Mouse (Mus musculus): ENCODE measurements at regions not wholly inside any gene's neighbourhood (a gene's known extent, or its start where the extent isn't known, plus 50 kb on each side); places are given as distances from the start of the nearest gene placed in this dataset.
"Not testable (repeated sequence)": the region's sequence is repeated elsewhere in the genome, so short reads cannot be mapped to it uniquely, and the experiment has no call there.

DNA sequence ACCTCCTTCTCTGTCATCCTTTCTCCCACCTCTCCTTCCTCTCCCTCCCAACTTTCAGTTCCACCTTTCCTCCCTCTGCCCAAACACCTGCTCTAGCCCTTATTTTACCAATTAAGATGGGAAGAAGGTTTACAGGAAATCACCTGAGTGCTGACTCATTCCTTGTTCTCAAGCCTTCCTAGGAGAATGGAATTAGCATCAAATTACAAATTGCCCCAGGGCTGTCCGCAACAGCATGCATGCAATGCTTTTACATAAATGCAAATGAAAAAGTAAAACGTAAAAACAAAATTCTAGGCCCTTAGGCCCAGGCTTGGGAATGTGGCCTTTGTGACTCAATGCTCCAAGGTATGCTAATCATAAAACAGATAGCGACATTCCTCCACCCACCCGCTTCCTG is 175.2 kb downstream of the Diras2 start:
- in situ Hi-C loops (cut with MboI, MseI) = not testable (repeated sequence)

DNA sequence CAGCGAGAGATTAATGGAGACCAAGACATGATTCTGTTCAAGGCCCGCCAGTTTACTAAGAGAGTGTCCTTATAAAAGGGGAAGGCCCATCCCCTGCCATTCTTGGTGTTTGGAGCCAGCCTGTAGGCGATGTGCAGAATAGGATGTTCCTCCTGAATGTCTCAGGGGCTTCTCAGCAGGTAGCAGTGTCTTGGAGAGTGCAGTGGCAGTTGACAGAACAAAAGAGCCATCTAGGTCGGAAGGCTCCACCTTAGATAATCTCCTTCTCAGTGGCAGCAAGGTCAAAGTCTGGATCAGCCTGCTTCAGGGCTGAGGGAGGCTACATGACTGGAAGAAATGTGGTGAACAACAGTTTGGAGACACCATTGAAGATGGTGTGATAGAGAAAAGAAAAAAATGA is 171.7 kb downstream of the Diras2 start:
- in situ Hi-C loops (cut with MboI, MseI) = not testable (repeated sequence)

DNA sequence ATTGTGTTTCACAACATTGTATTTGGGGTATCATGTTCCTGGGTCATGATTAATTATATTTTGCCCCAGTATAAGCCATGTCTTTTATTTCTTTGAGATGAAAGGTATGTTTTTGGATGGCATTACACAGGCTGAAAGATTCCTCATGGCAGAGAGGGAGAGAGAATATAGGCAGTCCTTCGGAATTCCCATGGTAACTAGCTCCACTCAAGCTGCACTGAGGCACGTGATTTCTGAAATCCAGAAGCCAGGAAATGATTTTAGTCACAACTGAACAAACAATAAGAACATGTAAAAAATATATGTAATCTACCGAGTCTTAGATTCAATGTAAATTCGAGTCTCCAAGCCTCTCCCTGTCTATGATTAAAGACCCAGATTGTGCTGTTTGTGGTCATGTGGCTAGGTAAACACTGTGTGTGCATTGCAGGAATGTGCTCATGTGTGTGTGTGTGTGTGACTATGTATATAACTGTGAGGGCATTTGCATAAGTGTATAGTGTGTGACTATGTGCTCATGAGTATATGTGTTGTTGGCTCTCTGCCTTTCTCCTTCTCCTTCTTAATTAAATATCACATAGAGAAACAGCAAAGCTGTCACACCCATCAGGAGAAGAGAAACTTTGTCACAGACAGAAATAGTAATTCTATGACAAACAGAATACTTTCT is 169.8 kb downstream of the Diras2 start:
- in situ Hi-C loops (cut with MboI, MseI) = no loop called here

- in situ Hi-C loops (cut with MboI, MseI) = no loop called here
These were observed 168.8 kb downstream of the Diras2 start for GRCm38 (mm10) chr13:52362266-52362665.

GRCm38 (mm10) chr13:52369851-52370250 is 161.2 kb downstream of the Diras2 start:
- in situ Hi-C loops (cut with MboI, MseI) = no loop called here

- in situ Hi-C loops (cut with MboI, MseI) = no loop called here
These were observed 159.1 kb downstream of the Diras2 start for GRCm38 (mm10) chr13:52371986-52372385.

- in situ Hi-C loops (cut with MboI, MseI) = no loop called here
These were observed 156.3 kb downstream of the Diras2 start for GRCm38 (mm10) chr13:52374781-52375180.

DNA sequence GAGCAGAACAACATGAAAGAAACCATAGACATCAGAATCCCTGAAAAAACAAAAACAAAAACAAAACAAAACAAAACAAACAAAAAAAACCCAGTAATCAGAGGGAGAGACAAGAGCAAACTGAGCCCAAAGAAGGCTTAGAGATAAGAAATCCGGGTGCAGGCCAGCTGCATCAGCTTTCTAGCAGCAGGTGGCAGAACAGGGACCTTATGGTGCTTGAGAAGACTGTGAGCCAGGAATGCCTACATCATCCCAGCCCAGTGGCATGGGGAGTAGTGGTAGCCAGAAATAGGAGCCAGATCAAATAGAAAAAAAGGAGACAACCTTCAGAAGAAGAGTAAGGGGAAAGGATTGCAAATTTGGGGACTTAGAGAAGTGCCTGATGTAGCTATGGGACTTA is 152.8 kb downstream of the Diras2 start:
- in situ Hi-C loops (cut with MboI, MseI) = no loop called here

GRCm38 (mm10) chr13:52389271-52389670 is 141.8 kb downstream of the Diras2 start:
- in situ Hi-C loops (cut with MboI, MseI) = no loop called here

- in situ Hi-C loops (cut with MboI, MseI) = no loop called here
These were observed 135.3 kb downstream of the Diras2 start for GRCm38 (mm10) chr13:52395786-52396185.

DNA sequence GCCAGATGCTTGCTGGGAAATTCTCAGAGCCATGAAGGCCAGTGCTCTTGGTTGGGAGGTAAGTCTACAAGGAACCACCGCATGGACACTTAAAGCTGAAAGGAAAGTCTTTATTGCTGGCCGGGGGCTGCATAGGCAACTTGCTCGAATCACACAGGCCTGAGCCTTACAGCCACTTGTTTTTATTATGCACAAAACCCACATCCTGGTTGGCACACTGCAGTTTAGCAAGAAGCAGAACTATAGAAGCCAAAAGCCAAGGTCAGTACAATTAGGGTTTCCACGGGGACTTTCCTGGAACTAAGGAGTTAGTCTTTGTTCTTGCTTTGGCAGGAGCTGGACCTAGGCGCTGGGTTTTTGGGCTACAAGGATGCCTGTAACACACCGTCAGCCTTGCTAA is 132.7 kb downstream of the Diras2 start:
- in situ Hi-C loops (cut with MboI, MseI) = no loop called here

DNA sequence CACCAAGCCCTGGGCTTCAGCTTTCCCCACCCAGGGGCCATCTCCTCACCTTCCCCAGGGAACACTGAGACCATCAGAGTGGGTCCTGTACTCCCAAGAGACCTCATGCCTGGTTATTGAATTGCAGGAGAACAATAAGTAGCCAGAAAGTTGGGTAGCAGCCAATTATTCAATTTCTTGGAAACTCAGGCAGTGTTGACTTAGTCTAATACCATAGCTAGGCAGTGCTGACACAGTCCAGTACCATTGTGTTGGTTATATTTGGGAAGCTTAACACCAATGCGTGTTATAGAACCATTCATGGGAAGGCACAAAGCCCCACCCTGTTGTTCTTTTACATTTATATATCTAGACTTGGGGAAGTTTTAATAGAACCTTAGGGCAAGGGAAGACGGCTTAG is 131.9 kb downstream of the Diras2 start:
- in situ Hi-C loops (cut with MboI, MseI) = no loop called here

DNA sequence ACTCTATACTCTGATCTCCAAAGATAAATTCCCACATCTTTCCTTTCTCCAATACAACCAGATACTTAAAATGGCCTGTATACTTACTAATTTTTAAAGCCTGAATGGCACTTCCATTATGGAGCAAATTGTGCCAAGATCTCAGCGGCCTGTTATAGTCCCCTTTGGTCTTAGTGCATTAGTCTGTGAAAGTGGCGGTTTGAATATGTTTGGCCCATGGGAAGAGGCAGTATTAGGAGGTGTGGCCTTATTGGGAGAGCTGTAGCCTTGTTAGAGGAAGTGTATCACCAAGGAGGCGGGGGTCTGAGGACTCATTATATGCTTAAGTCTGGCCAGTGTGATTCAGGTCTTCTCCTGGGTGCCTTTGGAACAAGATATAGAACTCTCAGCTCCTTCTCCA is 127.3 kb downstream of the Diras2 start:
- in situ Hi-C loops (cut with MboI, MseI) = no loop called here

- in situ Hi-C loops (cut with MboI, MseI) = no loop called here
These were observed 114.8 kb downstream of the Diras2 start for GRCm38 (mm10) chr13:52416301-52416700.

- in situ Hi-C loops (cut with MboI, MseI) = no loop called here
These were observed 108.6 kb downstream of the Diras2 start for GRCm38 (mm10) chr13:52422456-52422855.

GRCm38 (mm10) chr13:52428527-52428926 is 102.6 kb downstream of the Diras2 start:
- in situ Hi-C loops (cut with MboI, MseI) = no loop called here

GRCm38 (mm10) chr13:52436756-52437155 is 94.3 kb downstream of the Diras2 start:
- in situ Hi-C loops (cut with MboI, MseI) = no loop called here

DNA sequence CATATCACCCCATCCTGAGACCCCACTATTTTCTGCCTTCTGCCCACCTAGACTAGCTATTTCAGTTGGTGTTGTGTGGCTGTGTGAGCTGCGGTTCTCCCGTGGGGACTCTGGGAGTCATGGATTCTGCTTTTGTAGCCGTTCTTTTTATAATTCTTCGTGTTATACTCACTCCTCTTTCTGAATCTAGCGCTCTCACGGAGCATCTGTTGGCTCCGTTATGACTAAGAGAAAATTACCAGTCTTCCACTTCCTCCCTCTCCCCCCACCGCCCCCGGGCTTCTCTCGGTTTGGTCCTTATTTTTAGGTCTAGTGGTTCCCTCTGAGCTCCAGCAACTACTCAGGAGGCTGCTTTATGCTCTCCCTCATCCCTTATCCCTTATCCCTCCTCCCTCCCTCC is 85.6 kb downstream of the Diras2 start:
- in situ Hi-C loops (cut with MboI, MseI) = no loop called here

DNA sequence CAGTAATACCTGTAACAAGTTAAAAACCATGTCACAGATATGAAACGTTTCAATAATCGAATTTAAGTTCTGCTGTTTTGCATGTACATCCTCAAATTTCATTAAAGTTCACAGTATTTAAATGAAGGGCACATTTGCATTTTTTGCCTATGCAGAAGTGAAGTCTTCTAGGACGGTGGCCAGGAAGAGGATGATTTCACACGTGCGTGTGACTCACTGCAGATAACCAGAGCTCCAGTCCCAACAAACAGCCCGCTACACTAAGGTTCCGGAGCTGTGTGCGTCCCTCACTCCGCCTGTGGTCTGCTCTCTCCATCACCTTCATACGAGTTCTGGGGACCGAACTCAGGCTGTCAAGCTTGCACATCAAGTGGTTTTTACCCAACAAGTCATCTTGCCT is 82.2 kb downstream of the Diras2 start:
- in situ Hi-C loops (cut with MboI, MseI) = no loop called here

DNA sequence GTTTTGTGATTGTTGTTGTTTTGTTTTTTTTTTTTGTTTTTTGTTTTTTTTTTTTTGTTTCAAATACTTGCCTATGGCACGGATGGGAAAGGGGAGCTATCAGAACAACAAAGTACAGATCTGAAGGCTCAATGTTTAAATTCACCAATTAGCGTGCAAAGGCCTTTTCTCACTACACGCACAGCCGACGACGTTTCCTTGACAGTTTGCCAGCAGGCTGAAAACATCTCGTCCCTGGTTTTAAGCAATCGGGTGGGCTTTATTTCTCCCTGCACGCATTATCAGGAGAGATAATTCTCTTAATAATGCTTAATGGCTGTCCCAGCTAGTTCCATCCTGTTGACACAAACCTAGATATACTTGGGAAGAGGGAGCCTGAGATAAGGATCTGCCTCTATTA is 79.6 kb downstream of the Diras2 start:
- in situ Hi-C loops (cut with MboI, MseI) = no loop called here

DNA sequence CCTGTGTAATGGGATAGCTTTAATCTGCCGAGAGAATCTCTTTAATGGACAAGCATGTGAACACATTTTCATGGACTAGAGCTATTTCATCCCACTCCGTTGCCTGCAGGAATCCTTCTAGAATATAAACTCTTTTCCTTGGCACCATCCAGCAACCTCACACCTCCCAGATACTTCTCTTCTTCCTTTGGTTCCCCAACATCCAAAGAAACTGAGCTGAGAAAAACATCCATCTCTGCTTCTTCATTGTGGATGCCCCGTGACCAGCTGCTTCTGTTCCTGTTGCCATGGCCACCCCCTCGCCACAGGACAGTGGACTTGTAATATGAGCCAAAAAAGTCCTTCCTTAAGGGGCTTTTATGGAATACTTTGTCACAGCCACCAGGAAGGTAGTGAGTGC is 78.8 kb downstream of the Diras2 start:
- in situ Hi-C loops (cut with MboI, MseI) = no loop called here
